Mouse (Mus musculus): ENCODE measurements around the gene Ipp. TPM values are rescaled to one million over a fixed set of nuclear protein-coding genes. Genes with fewer than 3 reads are reported as not detected.

The Ipp gene
- 10 to 100 TPM; 19.2 to 21.3 (median 20.1) TPM for total RNA-seq (2022)

GRCm38 (mm10) chr4:116507425-116508218 is at the start of gene Ipp:
Ipp (plus strand) TSS chr4:116507549.
- peak; percentile 83 to 93 for DNase-seq (ENCODE audit: low spot score in 2 of 2)

GRCm38 (mm10) chr4:116461943-116462342 is 45.4 kb upstream of the Ipp start:
- DNase-seq (ENCODE audit: low spot score in 2 of 2) = no peak

GRCm38 (mm10) chr4:116463231-116464125 is 43.9 kb upstream of the Ipp start:
- DNase-seq (ENCODE audit: low spot score in 2 of 2) = peak in 1 of 2 experiments; percentile 32

GRCm38 (mm10) chr4:116464126-116464981 is 43.0 kb upstream of the Ipp start, which contains the start of gene Mast2:
Mast2 (minus strand) TSS chr4:116464183.
- DNase-seq (ENCODE audit: low spot score in 2 of 2) = peak; percentile 58 to 75

- no peak for DNase-seq (ENCODE audit: low spot score in 2 of 2)
These were observed 26.0 kb upstream of the Ipp start for GRCm38 (mm10) chr4:116481322-116481721.

- DNase-seq (ENCODE audit: low spot score in 2 of 2) = no peak
These were observed 23.9 kb upstream of the Ipp start for GRCm38 (mm10) chr4:116483476-116483875.

GRCm38 (mm10) chr4:116491119-116491536 is 16.2 kb upstream of the Ipp start:
- no peak for DNase-seq (ENCODE audit: low spot score in 2 of 2)

- no peak for DNase-seq (ENCODE audit: low spot score in 2 of 2)
These were observed 15.5 kb upstream of the Ipp start for GRCm38 (mm10) chr4:116491886-116492285.

GRCm38 (mm10) chr4:116492460-116492859 is 14.9 kb upstream of the Ipp start:
- no peak for DNase-seq (ENCODE audit: low spot score in 2 of 2)

GRCm38 (mm10) chr4:116493646-116494045 is 13.7 kb upstream of the Ipp start:
- no peak for DNase-seq (ENCODE audit: low spot score in 2 of 2)

- DNase-seq (ENCODE audit: low spot score in 2 of 2) = no peak
These were observed 7.4 kb upstream of the Ipp start for GRCm38 (mm10) chr4:116499978-116500377.

GRCm38 (mm10) chr4:116506886-116507424 is 394 bp upstream of the Ipp start:
- DNase-seq (ENCODE audit: low spot score in 2 of 2) = peak; percentile 3 to 14

- no peak for DNase-seq (ENCODE audit: low spot score in 2 of 2)
These were observed 23.8 kb downstream of the Ipp start for GRCm38 (mm10) chr4:116531109-116531508.

- no peak for DNase-seq (ENCODE audit: low spot score in 2 of 2)
These were observed 29.0 kb downstream of the Ipp start for GRCm38 (mm10) chr4:116536351-116536750.

- no peak for DNase-seq (ENCODE audit: low spot score in 2 of 2)
These were observed 30.4 kb downstream of the Ipp start for GRCm38 (mm10) chr4:116537737-116538136.

- DNase-seq (ENCODE audit: low spot score in 2 of 2) = no peak
These were observed 43.1 kb downstream of the Ipp start for GRCm38 (mm10) chr4:116550432-116550831.

GRCm38 (mm10) chr4:116553035-116553434 is 45.7 kb downstream of the Ipp start:
- no peak for DNase-seq (ENCODE audit: low spot score in 2 of 2)

- peak; percentile 64 to 72 for DNase-seq (ENCODE audit: low spot score in 2 of 2)
These were observed 48.3 kb downstream of the Ipp start, which contains the start of gene Tmem69 for GRCm38 (mm10) chr4:116555413-116556300. Tmem69 (minus strand) TSS chr4:116555936.

- DNase-seq (ENCODE audit: low spot score in 2 of 2) = peak; percentile 87 to 95
These were observed 49.4 kb downstream of the Ipp start for GRCm38 (mm10) chr4:116556561-116557305.
